Mouse (Mus musculus) testis, postnatal 10 days (tissue): ENCODE measurements around the gene Pcdh7.

ENCODE experiments used
- DNase-seq: peaks from one replicate; pipeline ENCODE4 v3.0.0; 2021; ENCODE audit warnings: low spot score

Gene Pcdh7

DNA sequence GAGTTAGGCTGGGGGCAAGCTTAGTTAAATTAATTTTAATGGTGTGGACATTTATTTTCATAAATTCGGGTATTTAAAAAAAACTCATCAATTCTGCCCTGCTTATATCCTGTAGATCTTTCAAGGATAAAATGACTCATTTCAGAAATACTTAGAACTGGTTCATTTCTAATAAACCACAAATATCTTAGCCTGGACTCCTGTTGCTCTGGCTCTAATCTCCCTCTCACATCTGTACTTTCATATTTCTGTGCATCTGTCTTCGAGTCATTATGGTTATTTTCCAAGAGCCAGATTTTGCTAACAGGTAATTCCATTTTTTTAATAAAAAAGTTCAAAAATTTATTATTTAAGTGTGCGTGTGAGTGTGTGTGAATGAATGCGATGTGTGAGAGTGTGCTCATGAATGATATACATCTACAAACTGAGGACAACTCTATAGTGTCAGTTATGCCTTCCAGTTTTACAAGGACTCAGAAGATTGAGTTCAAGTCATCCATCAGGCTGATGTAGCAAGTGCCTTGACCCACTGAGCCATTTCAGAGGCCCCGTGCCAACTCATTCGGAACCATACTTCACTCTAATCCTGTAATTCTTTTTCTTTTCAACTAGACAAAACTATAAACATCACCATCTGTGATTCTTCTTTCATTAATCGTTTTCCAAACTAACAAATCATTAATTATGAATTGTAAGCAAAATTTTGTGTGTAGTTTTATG lies 80.3 kb downstream of the Pcdh7 start:
- DNase-seq = no peak

DNA sequence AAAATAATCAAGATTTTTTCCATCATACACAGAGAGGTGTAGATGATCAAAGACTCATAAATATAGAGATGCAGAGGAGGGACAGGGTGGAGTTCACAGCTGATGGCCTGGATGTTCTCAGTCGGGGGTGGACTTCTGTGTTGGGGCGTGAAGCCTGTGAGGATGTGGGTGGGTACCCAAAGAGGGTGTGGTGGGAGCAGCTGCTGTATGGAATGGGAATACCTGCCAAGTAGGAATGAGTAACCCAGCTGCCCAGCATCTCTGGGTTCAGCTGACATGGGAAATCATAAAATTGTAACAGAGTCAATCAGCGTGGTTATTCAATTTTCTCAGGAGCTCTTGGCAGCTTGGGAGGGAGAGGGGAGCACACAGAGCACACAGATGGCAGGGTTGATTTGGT lies 85.3 kb downstream of the Pcdh7 start:
- no peak for DNase-seq

DNA sequence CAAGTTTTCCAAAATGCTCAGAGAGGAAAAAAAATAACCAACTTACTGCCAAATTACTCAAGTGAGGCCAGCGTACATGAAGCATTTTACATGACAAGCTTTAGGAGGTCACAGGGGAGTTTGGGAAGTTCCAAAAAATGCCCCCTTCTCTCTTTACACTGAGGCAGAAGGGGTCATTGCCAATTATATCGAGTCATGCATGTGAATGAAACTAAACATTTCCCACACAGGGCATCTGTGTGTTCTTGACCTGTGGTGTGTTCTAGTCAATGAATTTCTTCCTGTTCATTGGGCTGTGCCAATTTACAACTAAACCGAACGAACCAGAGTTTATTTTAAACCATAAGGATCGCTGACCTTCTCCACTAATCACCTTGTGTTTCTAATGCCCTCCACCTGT lies 86.1 kb downstream of the Pcdh7 start:
- DNase-seq = no peak

DNA sequence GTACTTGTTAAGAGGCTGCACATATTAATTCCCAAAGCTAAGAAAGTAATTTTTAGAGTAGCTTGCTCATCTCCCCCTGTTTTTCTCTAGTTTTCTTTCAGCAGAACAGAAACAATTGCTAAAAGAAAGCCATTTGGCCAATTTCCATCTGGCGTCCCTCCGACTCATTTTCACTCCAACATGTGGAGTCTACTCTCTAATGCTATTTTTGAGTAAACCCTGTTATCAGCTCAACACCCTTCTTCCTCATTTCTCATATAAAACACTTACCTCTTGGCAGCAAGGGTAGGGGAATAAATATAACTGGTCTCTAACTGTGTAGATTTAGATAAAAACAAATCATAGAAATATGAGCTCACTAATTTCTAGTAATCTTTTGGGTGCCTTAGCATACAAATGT lies 89.6 kb downstream of the Pcdh7 start:
- no peak for DNase-seq

DNA sequence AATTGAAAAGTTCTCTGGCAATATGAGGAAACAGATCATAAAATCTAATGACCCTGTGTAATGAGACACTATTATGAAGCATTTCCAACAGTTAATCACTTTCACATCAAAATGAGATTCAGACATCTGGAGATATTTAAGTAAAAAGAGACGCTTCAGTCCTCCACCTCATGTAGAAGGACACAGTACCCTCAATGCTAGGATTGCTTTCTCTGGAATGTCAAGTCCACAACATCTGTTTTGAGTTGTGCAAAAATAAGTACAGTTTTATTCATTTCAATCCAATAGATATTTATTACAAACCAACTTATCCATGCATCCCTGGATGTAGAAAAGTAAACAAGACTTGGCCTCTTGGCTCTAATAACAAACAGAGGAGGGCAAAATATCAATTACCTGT lies 92.9 kb downstream of the Pcdh7 start:
- no peak for DNase-seq

DNA sequence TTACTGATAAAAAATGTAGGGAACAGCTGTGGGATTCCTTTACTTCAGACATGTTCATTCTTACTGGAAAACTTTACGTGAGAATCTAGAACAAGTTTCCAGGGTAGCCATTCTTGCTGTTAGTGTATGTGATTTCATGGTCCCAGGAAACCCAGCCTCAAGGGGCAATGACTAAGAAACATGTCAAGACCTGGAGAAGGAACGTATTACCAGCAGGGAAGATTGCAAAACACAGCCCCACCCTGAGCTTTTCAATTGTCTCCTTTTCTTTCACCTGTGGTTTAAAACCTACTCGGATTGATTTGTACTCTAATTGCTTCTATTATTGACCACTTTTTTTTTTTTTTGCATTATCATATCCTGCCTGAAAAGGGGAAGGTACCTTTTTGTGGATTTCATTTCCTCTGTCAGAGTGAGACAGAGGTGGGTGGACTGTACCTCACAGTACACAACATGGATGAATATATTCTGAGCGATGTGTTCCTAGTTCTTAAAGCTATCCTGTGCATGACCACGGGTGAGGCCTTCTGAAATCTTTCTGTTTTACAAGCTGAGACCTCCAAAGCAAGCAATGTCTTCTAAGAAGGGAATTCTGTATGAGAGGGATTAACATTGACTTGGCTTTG lies 98.3 kb downstream of the Pcdh7 start:
- no peak for DNase-seq

DNA sequence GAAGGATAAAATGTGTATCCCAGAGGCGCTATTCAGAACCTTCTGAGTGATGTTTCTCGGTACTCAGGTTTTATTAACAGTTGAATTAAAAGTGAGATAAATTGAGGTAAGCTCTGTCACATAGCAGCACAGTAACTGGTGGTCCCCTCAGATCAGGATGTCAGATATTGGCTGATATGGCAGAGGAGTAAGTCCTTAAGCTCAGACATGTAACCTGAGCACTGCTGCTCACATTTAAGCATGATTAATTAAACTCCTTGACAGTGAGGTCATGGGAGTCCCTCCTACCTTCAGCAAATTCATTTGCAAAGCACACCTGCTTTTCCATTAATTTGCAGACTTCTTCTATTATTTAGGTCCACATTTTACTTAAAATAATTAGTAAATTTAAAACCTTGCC lies 102.0 kb downstream of the Pcdh7 start:
- no peak for DNase-seq

DNA sequence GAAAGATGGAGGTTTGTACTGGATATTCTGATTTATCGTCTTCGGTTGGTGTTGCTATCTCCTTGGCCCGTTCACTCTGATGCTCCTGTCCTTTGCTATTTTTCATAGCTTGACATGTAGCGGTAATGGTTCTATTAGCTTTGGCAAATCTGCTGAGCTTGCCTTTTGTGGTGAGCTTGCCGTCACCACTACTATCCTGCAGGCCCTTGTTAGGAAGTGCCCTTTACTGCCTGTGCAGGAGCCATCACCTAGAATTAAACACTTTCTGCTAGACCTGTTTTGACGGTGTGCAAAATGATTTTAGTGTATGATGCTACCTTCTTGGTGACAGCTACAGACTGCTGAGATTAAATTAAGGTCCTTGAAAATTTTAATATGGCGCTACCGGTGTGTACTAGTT lies 103.3 kb downstream of the Pcdh7 start:
- DNase-seq = no peak

DNA sequence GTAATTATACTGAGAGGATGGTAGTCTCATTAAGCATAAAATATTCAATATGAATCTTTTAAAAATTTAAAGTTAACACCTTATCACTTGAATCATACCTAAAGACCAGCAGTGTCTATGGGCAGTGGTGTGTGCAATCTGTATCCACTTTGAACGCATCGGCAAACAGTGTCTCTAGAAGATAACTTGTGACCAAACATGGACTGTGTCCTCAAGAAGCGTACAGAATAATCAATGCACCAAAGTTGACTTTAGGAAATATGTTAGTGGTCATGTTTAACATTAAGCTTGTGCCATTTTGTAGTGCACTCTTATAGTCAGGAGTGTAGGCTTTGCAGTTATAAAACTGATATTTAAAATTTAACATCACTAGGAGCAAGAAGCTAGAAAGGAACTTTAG lies 110.7 kb downstream of the Pcdh7 start:
- no peak for DNase-seq

DNA sequence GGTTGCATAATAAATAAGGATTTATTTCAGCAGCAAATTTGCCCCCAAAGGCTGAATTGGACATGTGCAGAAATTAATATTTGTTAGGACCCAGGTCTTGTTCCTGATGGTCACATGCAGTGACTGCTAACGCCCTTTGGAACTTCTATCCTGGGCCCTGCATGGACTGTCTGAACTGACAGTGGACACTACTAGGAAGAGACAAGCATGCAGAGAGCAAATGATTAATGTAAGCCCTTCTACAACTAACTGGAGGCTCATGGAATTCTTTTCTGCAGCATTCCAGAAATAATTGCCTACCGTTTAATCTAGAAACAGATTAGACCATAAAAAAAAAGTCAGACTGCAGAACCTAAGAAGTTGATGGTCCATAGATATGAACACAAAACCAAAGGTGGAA lies 119.4 kb downstream of the Pcdh7 start:
- no peak for DNase-seq

DNA sequence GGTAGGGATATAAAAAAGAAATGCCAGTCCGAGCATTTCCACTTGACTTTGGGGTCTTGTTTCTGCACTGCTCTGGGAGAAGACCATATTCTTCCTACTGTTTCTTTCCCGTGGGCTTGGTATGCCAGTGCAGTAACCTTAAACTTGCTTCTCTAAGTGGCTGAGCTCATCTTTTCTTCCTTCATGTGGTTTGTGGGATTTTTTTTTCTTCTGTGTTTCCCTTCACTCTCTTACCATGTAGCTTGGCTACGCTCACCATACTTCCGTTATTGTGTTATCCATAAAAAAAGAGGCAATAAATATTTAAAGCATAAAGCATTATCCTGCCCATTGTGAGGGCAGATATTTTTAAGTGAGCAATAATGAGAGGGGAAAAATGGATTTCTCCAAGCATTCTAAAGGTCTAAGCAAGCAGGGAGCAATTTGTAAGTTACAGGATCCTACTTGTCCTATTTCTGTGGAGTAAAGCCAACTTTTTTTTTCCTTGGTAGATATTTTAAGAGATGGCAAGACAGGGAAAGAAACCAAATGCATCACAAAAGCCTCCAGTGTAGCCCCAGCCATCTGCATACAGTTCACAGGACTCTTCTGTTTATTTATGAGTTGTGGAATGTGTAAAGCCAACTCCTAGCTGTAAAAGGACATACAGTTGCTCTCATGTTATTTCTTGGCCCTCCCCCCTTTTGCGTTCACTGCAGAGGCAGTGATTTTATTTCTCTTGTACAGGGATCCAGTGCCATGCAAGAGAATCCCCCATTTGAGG lies 123.8 kb downstream of the Pcdh7 start:
- DNase-seq = no peak

DNA sequence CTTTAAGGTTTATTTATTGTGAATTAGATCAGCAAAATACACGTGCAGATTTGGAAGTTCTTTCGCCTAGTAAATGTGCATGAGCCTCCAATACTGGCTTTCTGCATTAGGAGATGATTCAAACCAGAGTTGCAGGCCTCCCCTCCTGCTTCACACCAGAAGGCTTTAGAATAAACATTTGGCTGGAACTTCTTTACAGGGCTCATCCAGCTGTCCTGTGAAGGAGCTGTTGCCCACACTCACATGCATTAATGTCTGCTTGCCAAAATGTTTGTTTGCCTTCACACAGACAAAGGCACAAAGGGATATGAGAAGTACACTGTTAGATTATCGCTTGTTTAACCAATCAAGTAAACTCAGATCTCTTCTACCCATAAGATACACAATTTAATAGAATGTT lies 129.7 kb downstream of the Pcdh7 start:
- DNase-seq = no peak

DNA sequence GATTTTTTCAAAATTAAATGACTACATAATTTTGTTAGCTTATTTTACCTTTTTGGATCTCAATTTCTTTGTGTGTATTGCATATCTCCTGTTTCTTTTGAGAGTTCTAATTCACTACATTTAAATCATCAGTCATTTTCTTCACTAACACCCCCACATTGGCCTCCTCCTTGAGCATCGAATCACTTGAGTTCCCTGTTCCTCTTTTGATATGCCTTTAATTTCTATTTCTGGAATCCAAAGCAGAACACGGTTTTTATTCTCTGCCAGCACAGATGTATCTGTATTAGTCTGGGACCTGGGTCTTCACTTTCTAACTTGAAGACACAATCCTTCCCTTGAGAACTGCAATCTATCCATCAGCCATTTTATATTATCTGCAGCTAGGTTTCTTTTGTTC lies 132.3 kb downstream of the Pcdh7 start:
- no peak for DNase-seq

DNA sequence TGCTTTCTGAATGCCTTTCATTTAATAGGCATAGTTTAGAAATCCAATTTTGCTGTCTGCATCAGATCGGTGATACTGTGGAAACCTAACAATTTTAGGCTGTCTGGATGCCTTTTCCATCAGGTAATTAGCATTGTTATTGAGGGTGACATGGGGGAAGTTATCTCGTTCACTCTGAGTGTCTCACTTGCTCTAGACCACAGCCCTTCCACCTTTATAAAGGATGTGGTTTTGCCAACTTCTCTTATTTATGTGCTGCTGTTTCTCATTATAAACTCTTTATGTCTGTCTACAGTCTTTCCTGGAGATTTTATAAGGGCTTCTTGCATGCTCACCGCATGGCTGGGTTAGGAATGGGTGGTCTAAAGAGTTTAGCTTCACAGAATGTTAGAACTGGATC lies 139.5 kb downstream of the Pcdh7 start:
- no peak for DNase-seq

DNA sequence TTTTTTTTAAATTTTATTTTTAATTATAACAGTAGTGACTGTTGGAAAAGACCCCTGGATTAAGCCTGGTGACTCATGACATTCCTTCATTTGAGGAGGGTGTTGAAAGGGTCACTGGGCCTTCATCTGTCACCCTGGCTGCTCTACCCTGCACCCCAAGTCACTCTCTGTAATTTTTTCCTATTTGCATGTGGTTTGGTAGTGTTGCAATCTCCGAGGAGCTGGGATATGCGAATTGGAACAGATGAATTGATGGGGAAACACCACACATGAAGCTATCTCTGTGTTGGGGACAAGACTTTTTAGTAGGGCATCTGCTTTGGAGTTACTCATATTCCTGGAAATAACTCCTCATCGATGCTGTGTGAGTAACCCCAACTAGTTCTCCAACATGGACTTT lies 146.5 kb downstream of the Pcdh7 start:
- no peak for DNase-seq

DNA sequence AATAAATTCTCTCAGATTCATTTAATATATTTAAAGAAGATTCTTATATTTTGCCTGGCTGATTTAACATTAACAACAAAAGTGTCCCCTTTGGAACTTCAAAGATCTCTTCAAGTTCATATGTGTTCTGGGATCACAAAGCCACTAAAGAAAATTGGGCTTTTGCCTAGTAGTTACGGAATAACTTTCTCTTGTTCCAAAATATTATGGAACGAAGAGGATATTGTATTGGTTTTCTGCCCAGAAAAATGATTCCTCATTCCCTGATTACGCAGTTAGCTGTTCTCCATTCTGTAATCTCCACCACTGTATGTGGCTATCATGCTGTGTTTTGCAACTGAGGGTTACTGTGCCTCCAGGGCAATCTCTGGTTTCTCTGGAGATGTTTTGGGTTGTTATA lies 147.5 kb downstream of the Pcdh7 start:
- DNase-seq = no peak

DNA sequence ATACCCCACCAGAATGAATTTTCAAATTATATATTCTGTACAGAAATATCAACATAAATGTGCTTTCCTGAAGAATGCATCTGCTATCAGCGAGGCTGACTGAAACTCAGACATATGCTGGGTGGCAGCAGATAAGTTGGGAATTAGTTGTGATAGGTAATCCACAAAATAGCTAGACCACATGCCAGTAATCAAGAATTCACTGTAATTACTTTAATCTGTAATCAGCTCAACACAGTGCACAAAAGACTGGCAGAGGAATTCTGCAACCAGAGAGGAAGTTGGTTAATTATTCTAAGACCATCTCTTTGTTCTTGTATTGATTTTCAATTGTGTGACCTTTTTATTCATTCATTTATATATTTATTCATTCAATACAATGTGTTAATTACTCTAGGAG lies 148.3 kb downstream of the Pcdh7 start:
- DNase-seq = no peak

DNA sequence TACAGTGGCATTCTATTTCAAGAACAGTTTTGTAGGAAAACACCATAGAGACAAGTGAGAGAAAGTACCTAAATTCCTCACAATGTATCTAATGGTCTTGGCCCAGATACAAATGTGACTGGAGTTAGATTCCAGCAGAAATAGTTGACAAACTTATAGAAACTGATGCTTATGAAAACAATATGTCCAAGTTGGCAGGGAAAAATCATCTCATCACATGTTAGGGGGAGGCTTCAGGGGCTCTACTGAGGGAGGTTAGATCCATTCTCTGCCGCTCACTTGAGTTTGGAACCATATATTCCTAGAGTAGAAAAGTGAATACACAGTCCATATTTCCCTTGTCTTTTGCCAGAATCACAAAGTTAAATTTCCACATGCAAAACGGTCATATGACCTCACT lies 150.1 kb downstream of the Pcdh7 start:
- DNase-seq = no peak

DNA sequence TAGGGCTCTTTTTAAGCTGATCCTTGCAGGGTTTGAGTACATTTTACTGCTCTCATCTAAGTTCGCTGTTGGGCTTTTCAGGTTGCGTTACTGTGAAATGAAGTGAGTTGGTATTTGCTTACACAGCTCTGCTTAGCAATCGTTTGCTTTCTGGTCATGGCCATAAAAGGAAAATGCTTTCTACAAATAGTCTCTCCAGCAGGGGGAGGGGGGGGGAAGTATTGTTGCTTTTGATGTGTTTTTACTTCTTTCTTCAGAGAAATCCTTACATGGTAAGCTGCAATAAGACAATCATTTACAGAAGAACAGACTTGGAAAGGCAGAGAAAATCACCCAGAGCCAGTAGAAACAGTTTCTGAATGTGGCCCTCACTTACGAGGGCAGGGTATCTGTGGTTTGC lies 150.9 kb downstream of the Pcdh7 start:
- no peak for DNase-seq

DNA sequence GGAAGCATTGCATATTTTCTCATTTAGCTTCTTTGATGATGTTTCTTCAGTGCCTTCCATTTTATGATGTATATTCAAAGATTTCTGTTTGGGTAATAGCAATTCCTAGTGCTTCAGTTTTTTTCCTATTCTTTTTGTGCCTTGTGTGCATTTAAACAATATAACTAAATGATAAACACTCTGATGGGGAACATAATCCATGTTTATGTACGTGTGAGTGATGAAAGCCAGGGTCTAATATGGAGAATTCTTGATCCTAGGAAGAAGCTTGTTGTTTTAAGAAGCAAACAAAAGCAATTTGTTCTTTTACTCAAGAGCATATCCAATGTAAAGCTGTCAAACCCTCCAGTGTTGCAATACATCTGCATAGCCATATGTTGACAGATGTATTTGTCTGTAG lies 153.0 kb downstream of the Pcdh7 start:
- DNase-seq = no peak

DNA sequence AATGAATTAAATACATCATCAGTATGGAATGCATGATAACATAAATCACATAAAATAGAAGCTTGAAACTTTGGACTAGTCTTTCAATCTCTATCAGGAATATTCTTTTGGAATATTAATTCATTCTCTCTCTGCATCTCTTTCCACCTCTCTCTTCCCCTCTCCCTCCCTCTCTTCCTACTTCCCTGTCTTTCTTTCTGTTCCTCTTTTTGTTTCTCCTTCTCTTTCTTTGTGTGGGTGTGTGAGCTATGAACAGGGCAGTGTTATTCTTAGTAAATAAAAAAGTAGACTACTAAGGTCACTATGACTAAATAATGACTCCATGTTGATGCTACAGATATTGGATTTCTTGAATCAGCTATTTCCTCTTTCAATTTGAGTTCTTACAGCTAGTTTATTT lies 167.2 kb downstream of the Pcdh7 start:
- DNase-seq = no peak

DNA sequence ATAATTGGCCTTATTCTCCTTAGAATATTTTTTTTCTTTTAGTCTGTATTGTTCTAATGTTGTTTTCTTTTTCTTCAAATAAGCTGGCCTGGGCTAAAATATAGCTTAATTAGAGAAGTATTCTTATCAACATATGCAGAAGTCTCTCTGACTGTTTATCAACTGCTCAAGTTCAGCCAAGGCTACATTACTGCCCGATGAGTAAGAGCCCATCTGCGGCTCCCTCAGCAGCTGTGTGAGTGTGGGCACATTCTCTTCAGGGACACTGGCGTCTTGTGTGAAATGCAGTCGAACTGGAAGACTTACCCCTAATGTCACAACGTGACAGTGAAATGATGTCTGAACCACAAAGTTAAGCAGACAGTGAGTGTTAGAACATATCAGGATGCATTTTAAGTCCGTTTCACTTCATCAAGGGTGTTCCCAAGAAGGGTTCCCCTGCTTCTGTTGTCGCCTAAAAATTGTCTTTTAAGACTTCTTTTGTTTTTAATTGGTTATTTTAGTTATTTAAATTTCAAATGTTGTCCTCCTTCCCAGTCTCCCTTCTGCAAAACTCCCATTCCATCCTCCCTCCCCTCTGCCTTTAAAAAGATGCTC lies 181.3 kb downstream of the Pcdh7 start:
- no peak for DNase-seq

DNA sequence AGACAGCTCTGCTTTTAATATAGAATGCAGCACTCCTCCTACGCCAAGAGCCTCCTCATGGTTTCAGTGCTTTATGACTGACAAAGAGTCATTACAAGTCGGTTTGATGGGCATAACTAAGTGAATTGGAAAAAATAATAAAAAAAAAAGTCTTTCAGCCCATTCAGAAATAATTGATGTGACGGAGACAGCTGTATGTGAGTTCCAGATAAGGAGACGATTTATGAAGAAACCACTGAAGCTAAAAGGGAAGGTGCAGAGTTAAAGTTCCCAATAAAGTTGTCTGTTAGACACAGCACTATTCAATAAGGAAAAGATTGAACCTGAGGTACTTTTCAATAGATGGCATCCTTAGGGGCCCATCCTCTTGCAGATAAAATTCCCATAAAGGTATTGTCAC lies 189.5 kb downstream of the Pcdh7 start:
- no peak for DNase-seq
